Mouse (Mus musculus): ENCODE data around the gene Sbsn. TPM values are rescaled to one million over a fixed set of nuclear protein-coding genes. Genes with fewer than 3 reads are reported as not detected.

Gene Sbsn
- 1.3 TPM for polyA plus RNA-seq (2017; shearing (Covaris generic))

DNA sequence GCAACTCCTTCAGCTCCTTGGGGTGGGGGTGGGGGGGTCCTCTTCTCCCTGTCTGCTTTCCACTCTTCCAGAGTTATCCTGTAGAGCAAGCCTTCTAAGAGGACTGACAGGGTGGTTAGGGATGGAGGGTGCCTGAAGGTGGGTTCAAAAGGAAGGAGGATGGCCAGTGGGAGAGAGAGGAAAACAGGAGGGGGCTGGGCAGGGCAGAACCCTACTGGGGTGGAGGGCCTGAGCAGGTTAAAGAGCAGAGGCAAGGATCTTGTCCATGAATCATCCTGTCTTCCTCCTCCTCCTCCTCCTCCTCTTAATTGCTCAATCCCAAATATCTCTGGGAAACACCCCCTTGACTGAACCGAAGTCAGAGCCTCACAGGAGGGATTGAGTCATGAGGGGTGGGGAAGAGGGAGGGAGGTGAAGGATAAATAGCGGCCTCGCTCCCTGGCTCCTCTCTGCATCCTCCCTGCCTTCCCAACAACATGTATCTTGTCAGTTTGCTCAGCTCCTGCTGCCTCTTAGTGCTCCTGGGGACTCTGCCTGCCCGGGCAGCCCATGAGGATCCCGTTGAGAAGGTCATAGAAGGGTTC, at the start of gene Sbsn:
Gene Sbsn (plus strand): TSS at position 386 of the 584 bp plus-strand sequence.

GRCm38 (mm10) chr7:30711942-30712341, 39.3 kb upstream of the Sbsn start, which contains the start of gene Atp4a:
Atp4a (plus strand) TSS chr7:30712209.

DNA sequence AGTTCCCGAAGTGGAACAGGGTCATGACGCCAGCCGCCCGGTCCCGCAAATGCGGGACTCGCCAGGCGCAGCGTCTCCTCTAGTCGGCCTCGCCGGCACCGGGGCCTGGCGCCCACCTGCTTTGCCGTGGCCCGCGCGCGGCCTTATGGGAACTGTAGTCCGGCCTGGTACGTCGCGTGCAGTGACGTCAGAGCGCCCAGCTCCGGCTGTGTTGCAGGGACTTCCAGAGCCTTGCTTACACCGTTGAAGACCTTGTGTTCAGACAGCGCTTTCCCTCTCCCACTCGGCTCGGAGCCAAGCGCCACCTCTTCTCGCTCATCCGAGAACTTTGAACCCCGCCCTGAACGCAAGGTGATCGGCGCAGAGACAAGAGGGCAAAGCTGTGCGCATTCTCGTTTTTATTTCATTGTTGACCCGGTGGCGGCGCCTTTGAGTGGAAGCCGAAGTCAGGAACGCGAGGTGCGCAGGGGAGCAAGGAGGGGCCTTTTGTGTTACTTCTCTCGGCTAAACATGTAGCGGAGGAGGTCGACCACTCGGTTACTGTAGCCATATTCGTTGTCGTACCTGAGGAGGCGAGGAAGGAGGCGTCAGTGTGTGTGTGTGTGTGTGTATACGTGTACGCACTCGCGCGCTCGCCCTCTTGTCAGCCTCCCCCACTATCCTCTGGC, 21.7 kb upstream of the Sbsn start, which contains the start of gene Tmem147:
Gene Tmem147 (minus strand): TSS at position 145 of the 668 bp plus-strand sequence.

GRCm38 (mm10) chr7:30743617-30744016, 7.7 kb upstream of the Sbsn start, which contains the start of gene Gapdhs:
Gapdhs (minus strand) TSS chr7:30743681.

GRCm38 (mm10) chr7:30763456-30763855, 12.2 kb downstream of the Sbsn start, which contains the start of gene Dmkn:
Dmkn (plus strand) TSS chr7:30763756.

DNA sequence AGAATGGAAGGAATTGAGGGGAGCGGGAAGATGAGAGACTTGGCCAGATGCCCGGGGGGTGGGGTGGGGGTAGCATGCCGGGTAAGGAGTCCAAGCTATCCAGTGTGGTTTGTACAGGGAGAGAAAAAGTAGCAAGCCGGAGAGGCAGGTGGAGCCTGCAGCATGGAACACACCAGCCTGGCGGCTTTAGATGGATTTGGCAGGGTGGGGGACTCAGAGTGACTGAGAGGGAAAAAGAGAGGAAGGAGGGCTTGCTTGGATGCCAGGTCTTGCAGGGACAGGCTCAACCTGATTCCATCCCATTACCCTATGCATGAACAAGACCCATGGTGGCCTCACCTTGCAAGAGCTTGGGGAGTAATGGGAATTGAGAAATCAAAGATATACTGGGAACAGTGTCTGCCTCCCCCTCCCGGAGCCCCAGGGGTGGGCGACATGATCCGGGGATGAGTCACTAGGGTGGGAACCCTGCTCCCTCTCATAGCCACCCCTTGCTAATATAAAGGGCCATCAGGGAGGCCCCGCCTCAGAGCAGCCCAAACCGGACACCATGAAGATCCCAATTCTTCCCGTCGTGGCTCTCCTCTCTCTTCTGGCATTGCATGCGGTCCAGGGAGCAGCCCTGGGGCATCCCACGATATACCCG, 36.2 kb downstream of the Sbsn start, which contains the start of gene Krtdap:
Gene Krtdap (plus strand): TSS at position 520 of the 646 bp plus-strand sequence.

Other genes starting within 250 kb of the Sbsn start
- 1.5 TPM for gene Arhgap33, start 216.4 kb upstream of the Sbsn start, polyA plus RNA-seq (2017; shearing (Covaris generic))
- 3.7 TPM for gene Hspb6, start 199.3 kb upstream of the Sbsn start, polyA plus RNA-seq (2017; shearing (Covaris generic))
- 10.8 TPM for gene Proser3, start 199.2 kb upstream of the Sbsn start, polyA plus RNA-seq (2017; shearing (Covaris generic))
- gene Lin37, start 191.6 kb upstream of the Sbsn start, polyA plus RNA-seq (2017; shearing (Covaris generic)) = 102 TPM
- gene U2af1l4, start 188.2 kb upstream of the Sbsn start, polyA plus RNA-seq (2017; shearing (Covaris generic)) = 47.4 TPM
- gene Gm49396, start 188.1 kb upstream of the Sbsn start, polyA plus RNA-seq (2017; shearing (Covaris generic)) = 122 TPM
- 244 TPM for gene Psenen, start 187.8 kb upstream of the Sbsn start, polyA plus RNA-seq (2017; shearing (Covaris generic))
- gene Igflr1, start 186.0 kb upstream of the Sbsn start, polyA plus RNA-seq (2017; shearing (Covaris generic)) = 235 TPM
- 10.1 TPM for gene Kmt2b, start 162.7 kb upstream of the Sbsn start, polyA plus RNA-seq (2017; shearing (Covaris generic))
- 19.2 TPM for gene Zbtb32, start 152.6 kb upstream of the Sbsn start, polyA plus RNA-seq (2017; shearing (Covaris generic))
- 0.82 TPM for gene Upk1a, start 138.6 kb upstream of the Sbsn start, polyA plus RNA-seq (2017; shearing (Covaris generic))
- 664 TPM for gene Cox6b1, start 125.3 kb upstream of the Sbsn start, polyA plus RNA-seq (2017; shearing (Covaris generic))
- gene Etv2, start 115.6 kb upstream of the Sbsn start, polyA plus RNA-seq (2017; shearing (Covaris generic)) = not detected
- gene Rbm42, start 101.2 kb upstream of the Sbsn start, polyA plus RNA-seq (2017; shearing (Covaris generic)) = 224 TPM
- 41.2 TPM for gene Haus5, start 86.5 kb upstream of the Sbsn start, polyA plus RNA-seq (2017; shearing (Covaris generic))
- not detected for gene Pmis2, start 79.9 kb upstream of the Sbsn start, polyA plus RNA-seq (2017; shearing (Covaris generic))
- not detected for gene 2200002J24Rik, start 52.5 kb upstream of the Sbsn start, polyA plus RNA-seq (2017; shearing (Covaris generic))
- not detected for gene Atp4a, start 39.3 kb upstream of the Sbsn start, polyA plus RNA-seq (2017; shearing (Covaris generic))
- gene Tmem147, start 21.9 kb upstream of the Sbsn start, polyA plus RNA-seq (2017; shearing (Covaris generic)) = 117 TPM
- 0.37 TPM for gene Gapdhs, start 7.8 kb upstream of the Sbsn start, polyA plus RNA-seq (2017; shearing (Covaris generic))
- not detected for gene Dmkn, start 12.3 kb downstream of the Sbsn start, polyA plus RNA-seq (2017; shearing (Covaris generic))
- gene Krtdap, start 36.4 kb downstream of the Sbsn start, polyA plus RNA-seq (2017; shearing (Covaris generic)) = not detected
- not detected for gene Ffar2, start 72.3 kb downstream of the Sbsn start, polyA plus RNA-seq (2017; shearing (Covaris generic))
- not detected for gene Ffar3, start 104.7 kb downstream of the Sbsn start, polyA plus RNA-seq (2017; shearing (Covaris generic))
- 0.24 TPM for gene Ffar1, start 110.1 kb downstream of the Sbsn start, polyA plus RNA-seq (2017; shearing (Covaris generic))
- gene Cd22, start 128.9 kb downstream of the Sbsn start, polyA plus RNA-seq (2017; shearing (Covaris generic)) = 24.5 TPM
- 0.12 TPM for gene Mag, start 163.4 kb downstream of the Sbsn start, polyA plus RNA-seq (2017; shearing (Covaris generic))
- not detected for gene Hamp2, start 173.2 kb downstream of the Sbsn start, polyA plus RNA-seq (2017; shearing (Covaris generic))
- gene Hamp, start 192.6 kb downstream of the Sbsn start, polyA plus RNA-seq (2017; shearing (Covaris generic)) = not detected
- gene Usf2, start 205.3 kb downstream of the Sbsn start, polyA plus RNA-seq (2017; shearing (Covaris generic)) = 10.4 TPM
- gene Lsr, start 222.0 kb downstream of the Sbsn start, polyA plus RNA-seq (2017; shearing (Covaris generic)) = 8.0 TPM
- 1.4 TPM for gene Fam187b, start 222.3 kb downstream of the Sbsn start, polyA plus RNA-seq (2017; shearing (Covaris generic))

Data from inflammation-experienced regulatory T-cells, adult 16 weeks (primary cell).